Mouse (Mus musculus): ENCODE data around the gene Vmn1r46. TPM values are rescaled to one million over a fixed set of nuclear protein-coding genes. Genes with fewer than 3 reads are reported as not detected.
"Not testable (repeated sequence)": the region's sequence is repeated elsewhere in the genome, so short reads cannot be mapped to it uniquely, and the experiment has no call there.

The Vmn1r46 gene
- not detected in 2 replicates for polyA plus RNA-seq (2012; rRNA removed)

- no peak for DNase-seq (ENCODE audit: low spot score)
These were observed at the start of gene Vmn1r46 for GRCm38 (mm10) chr6:89969013-89969412. Gene Vmn1r46 (plus strand): TSS chr6:89969313.

GRCm38 (mm10) chr6:89940498-89940897, 28.6 kb upstream of the Vmn1r46 start, which contains the start of gene Vmn1r45:
Gene Vmn1r45 (minus strand): TSS chr6:89940598.
- not testable (repeated sequence) for DNase-seq (ENCODE audit: low spot score)

GRCm38 (mm10) chr6:89940926-89941325, 28.2 kb upstream of the Vmn1r46 start:
- no peak for DNase-seq (ENCODE audit: low spot score)

GRCm38 (mm10) chr6:89953556-89953955, 15.6 kb upstream of the Vmn1r46 start:
- DNase-seq (ENCODE audit: low spot score): no peak

- no peak for DNase-seq (ENCODE audit: low spot score)
These were observed 2.8 kb upstream of the Vmn1r46 start for GRCm38 (mm10) chr6:89966341-89966740.

GRCm38 (mm10) chr6:89985989-89986388, 16.9 kb downstream of the Vmn1r46 start:
- no peak for DNase-seq (ENCODE audit: low spot score)

- not testable (repeated sequence) for DNase-seq (ENCODE audit: low spot score)
These were observed 46.7 kb downstream of the Vmn1r46 start, which contains the start of gene Vmn1r47 for GRCm38 (mm10) chr6:90015847-90016246. Gene Vmn1r47 (plus strand): TSS chr6:90016147.

Other genes with a start within 250 kb of the Vmn1r46 start
- not detected in 2 replicates for gene Vmn1r41, start 228.5 kb upstream of the Vmn1r46 start, polyA plus RNA-seq (2012; rRNA removed)
- not detected in 2 replicates for gene Vmn1r42, start 92.9 kb upstream of the Vmn1r46 start, polyA plus RNA-seq (2012; rRNA removed)
- gene Vmn1r43, start 92.9 kb upstream of the Vmn1r46 start, polyA plus RNA-seq (2012; rRNA removed): not detected in 2 replicates
- not detected in 2 replicates for gene Vmn1r44, start 85.7 kb upstream of the Vmn1r46 start, polyA plus RNA-seq (2012; rRNA removed)
- gene Vmn1r45, start 28.7 kb upstream of the Vmn1r46 start, polyA plus RNA-seq (2012; rRNA removed): not detected in 2 replicates
- not detected in 2 replicates for gene Vmn1r47, start 46.8 kb downstream of the Vmn1r46 start, polyA plus RNA-seq (2012; rRNA removed)
- not detected in 2 replicates for gene Vmn1r48, start 67.5 kb downstream of the Vmn1r46 start, polyA plus RNA-seq (2012; rRNA removed)
- not detected in 2 replicates for gene Vmn1r49, start 109.2 kb downstream of the Vmn1r46 start, polyA plus RNA-seq (2012; rRNA removed)
- not detected in 2 replicates for gene Vmn1r50, start 132.1 kb downstream of the Vmn1r46 start, polyA plus RNA-seq (2012; rRNA removed)
- gene Vmn1r51, start 153.3 kb downstream of the Vmn1r46 start, polyA plus RNA-seq (2012; rRNA removed): not detected in 2 replicates
- not detected in 2 replicates for gene Vmn1r52, start 205.5 kb downstream of the Vmn1r46 start, polyA plus RNA-seq (2012; rRNA removed)
- gene V1ra8, start 233.5 kb downstream of the Vmn1r46 start, polyA plus RNA-seq (2012; rRNA removed): not detected in 2 replicates

Measured in urinary bladder, adult 2 months (tissue).